Comparison of ENCODE assay signal across 22 mouse cellular contexts in genomic region chr12:111250116-111250515, GRCm38 (mm10). TPM values are rescaled to one million over a fixed set of nuclear protein-coding genes. Genes with fewer than 3 reads are reported as not detected.
A peak's percentile ranks its signal among the peaks of the same experiment; 100 is the strongest.
DNase-seq lines count a peak whose midpoint lies in the region; ATAC-seq and TF ChIP-seq lines count a peak whose summit lies in the region.
"Had no signal": no experiment of that assay in that cellular context is flagged by ENCODE, and none has a peak within 500 bp of the region (broad histone marks: within the 10 kb centered on the region; RNA-seq: fewer than 3 reads in every experiment).

No protein-coding gene starts in this region.

- H3K4me2 ChIP-seq in kidney, embryonic 14.5 days (replicated peaks; ENCODE audit: low read depth, low read length): no peak overlapping the region
- H3K4me2 ChIP-seq: embryonic facial prominence, embryonic 13.5 days; forebrain, embryonic 13.5 days; hindbrain, embryonic 12.5 days had no signal

- no peaks in the 10 kb centered on the region for H3K4me1 ChIP-seq in kidney, embryonic 14.5 days (ENCODE audit: control insufficient read depth, insufficient read depth, low read length)
- H3K4me1 ChIP-seq: heart, embryonic 10.5 days; hindbrain, embryonic 12.5 days had no signal

- H3K9ac ChIP-seq in kidney, embryonic 14.5 days (ENCODE audit: low read depth, low read length): no peak overlapping the region
- H3K9ac ChIP-seq: embryonic facial prominence, embryonic 13.5 days; forebrain, embryonic 13.5 days; hindbrain, embryonic 12.5 days had no signal

- TF ChIP-seq CTCF in layer of hippocampus, adult 2 months (conservative IDR thresholded peaks at IDR 0.05): no peak

- H3K9me3 ChIP-seq in kidney, embryonic 14.5 days (ENCODE audit: control insufficient read depth, low read length): no peaks in the 10 kb centered on the region
- H3K9me3 ChIP-seq: embryonic facial prominence, embryonic 13.5 days; forebrain, embryonic 13.5 days; heart, embryonic 10.5 days; hindbrain, embryonic 12.5 days had no signal

- H3K27me3 ChIP-seq in kidney, embryonic 14.5 days (ENCODE audit: control insufficient read depth, insufficient read depth, low read length): no peaks in the 10 kb centered on the region
- H3K27me3 ChIP-seq: CH12.LX; embryonic facial prominence, embryonic 13.5 days; forebrain, embryonic 13.5 days; hindbrain, embryonic 12.5 days; Patski had no signal

- H3K36me3 ChIP-seq in kidney, embryonic 14.5 days (ENCODE audit: control insufficient read depth, insufficient read depth, low read length): peaks cover 21% of the 10 kb centered on the region; the same call in 1 of the 2 replicates

- H3K27ac ChIP-seq in kidney, embryonic 14.5 days (ENCODE audit: low read depth, low read length): no peak overlapping the region
- peak overlapping the region; percentile 18; the same call in 1 of the 2 replicates for H3K27ac ChIP-seq in layer of hippocampus, adult 2 months
- H3K27ac ChIP-seq: embryonic facial prominence, embryonic 13.5 days; forebrain, embryonic 13.5 days; heart, embryonic 10.5 days; hindbrain, embryonic 12.5 days had no signal

- H3K4me3 ChIP-seq in kidney, embryonic 14.5 days (ENCODE audit: low read length): no peak overlapping the region
- no peak overlapping the region for H3K4me3 ChIP-seq in layer of hippocampus, adult 2 months
- H3K4me3 ChIP-seq: embryonic facial prominence, embryonic 13.5 days; forebrain, embryonic 13.5 days; heart, embryonic 10.5 days; hindbrain, embryonic 12.5 days had no signal

- DNase-seq in kidney, postnatal 10 days: no peak
- no peak for DNase-seq in layer of hippocampus, adult 2 months (ENCODE audit: low spot score in 2 of 2)
- DNase-seq in layer of hippocampus, postnatal 10 days (ENCODE audit: low spot score in 2 of 2): no peak
- DNase-seq in right cerebral cortex, adult 2 months (ENCODE audit: low spot score in 2 of 2): peak; percentile 47 to 51
- no peak for DNase-seq in right cerebral cortex, postnatal 10 days (ENCODE audit: low spot score in 2 of 2)
- DNase-seq: adrenal gland, postnatal 14 days; cerebellum, adult 18-20 months; cerebellum, adult 9-11 months; cerebellum, postnatal 36 days; gastrocnemius, postnatal 10 days; heart, adult 18-20 months; heart, postnatal 10 days; heart, postnatal 4 days had no signal

- ATAC-seq in kidney, embryonic 14.5 days (ENCODE audit: low FRiP score, low TSS enrichment): peak; percentile 57; the same call in 1 of the 2 replicates
- ATAC-seq: activated CD4-positive, CD25-positive, alpha-beta regulatory T cell, adult 4 months; forebrain, embryonic 13.5 days; Patski had no signal

- 60% methylated on average over 8 of the region's 8 CpGs for WGBS in kidney, embryonic 14.5 days

RNA-seq across cellular contexts. Expression of gene Amn, which starts 20.8 kb away (rescaled TPM):
- polyA plus RNA-seq in kidney, embryonic 14.5 days (2014; fragmentation: Nextera tagmentation; extraction: Ambion mirVana): 7.8 and 14.5 TPM in 2 replicates
- 1 to 10 TPM; 4.7 to 5.4 TPM for total RNA-seq in layer of hippocampus, adult 2 months (2021)
- 10 to 100 TPM; 17.8 to 19.6 TPM for total RNA-seq in layer of hippocampus, postnatal 10 days (2021)
- total RNA-seq: adrenal gland, adult 18-20 months; adrenal gland, postnatal 14 days; heart, adult 18-20 months; heart, postnatal 10 days had no signal
- polyA plus RNA-seq: activated CD4-positive, CD25-positive, alpha-beta regulatory T cell, adult 4 months had no signal

Comparison
In these comparisons a context has a peak if more than half of its experiments do, and no peak if none do; other contexts are left out.
1. DNase-seq: peak in right cerebral cortex, adult 2 months (2 of 2); none in kidney, postnatal 10 days (single experiment), layer of hippocampus, adult 2 months (0 of 2), layer of hippocampus, postnatal 10 days (0 of 2) and right cerebral cortex, postnatal 10 days (0 of 2).